Mouse (Mus musculus) right cerebral cortex, postnatal 14 days (tissue): ENCODE measurements around the gene Zfyve28.

Experiments
- DNase-seq: peaks from one replicate; pipeline ENCODE4 v3.0.0; 2022

The Zfyve28 gene

GRCm38 (mm10) chr5:34174021-34174420 is 114.2 kb downstream of the Zfyve28 start:
- no peak for DNase-seq

GRCm38 (mm10) chr5:34170726-34171125 is 117.5 kb downstream of the Zfyve28 start:
- DNase-seq: no peak

- no peak for DNase-seq
These were observed 118.3 kb downstream of the Zfyve28 start for GRCm38 (mm10) chr5:34169954-34170353.

- peak; percentile 97 for DNase-seq
These were observed 119.0 kb downstream of the Zfyve28 start, which contains the start of the genes Poln and Haus3 for GRCm38 (mm10) chr5:34168950-34169891. Poln (minus strand) TSS chr5:34169448. Haus3 (minus strand) TSS chr5:34169527.

GRCm38 (mm10) chr5:34167857-34168256 is 120.4 kb downstream of the Zfyve28 start:
- DNase-seq: no peak

GRCm38 (mm10) chr5:34165793-34166192 is 122.5 kb downstream of the Zfyve28 start:
- no peak for DNase-seq

GRCm38 (mm10) chr5:34148476-34148875 is 139.8 kb downstream of the Zfyve28 start:
- DNase-seq: no peak

- no peak for DNase-seq
These were observed 140.7 kb downstream of the Zfyve28 start for GRCm38 (mm10) chr5:34147554-34147953.
